Mouse (Mus musculus): Measurements from ENCODE around the gene Asb16.

DNA sequence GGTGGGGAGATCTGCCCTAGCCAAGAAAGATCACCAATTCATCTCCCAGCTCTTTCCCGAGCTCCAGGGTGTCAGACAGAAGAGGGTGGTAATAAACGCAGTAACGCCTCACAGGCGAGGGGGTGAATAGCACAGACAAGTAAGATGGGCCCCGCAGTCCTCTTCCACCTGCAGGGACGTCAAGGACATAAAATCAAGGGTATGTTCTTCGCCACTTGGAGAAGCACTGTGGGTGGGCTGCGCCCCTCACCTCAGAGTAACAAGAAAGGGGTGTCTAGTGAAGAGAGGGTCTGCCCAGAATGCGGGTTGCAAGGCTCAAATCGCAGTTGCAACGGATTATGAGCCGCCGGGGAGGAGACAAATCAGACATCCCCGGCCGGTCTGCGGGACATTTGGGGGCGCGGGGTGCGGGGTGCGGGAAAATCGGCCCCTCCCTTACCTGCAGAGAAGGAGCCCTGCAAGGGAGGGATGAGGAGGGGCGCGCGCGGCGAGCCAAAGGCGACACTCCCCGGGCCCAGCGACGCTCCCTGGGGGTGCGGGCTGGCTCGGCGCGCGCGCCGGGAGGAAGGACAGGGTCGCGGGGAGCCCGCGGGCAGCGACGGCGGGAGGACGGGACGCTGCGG lies 39.1 kb upstream of the Asb16 start:
- TF ChIP-seq CTCF (IDR thresholded peaks at IDR 0.05; ENCODE audit: borderline replicate concordance, insufficient read depth, low read length) (no peak), POLR2A (IDR thresholded peaks at IDR 0.05; ENCODE audit: low read depth, low read length) (no peak)
